Mouse (Mus musculus) limb, embryonic 15.5 days (tissue): ENCODE measurements around the gene Gm17018. TPM values are rescaled to one million over a fixed set of nuclear protein-coding genes. Genes with fewer than 3 reads are reported as not detected.

ENCODE experiments used
- ATAC-seq: fragments of 200-750 bp; cut with Nextera tagmentation; 2 replicates; pipeline ENCODE4 v1.8.0; 2017; ENCODE audit warnings: low read depth, moderate TSS enrichment; ENCODE audit not compliant: insufficient number of reproducible peaks, low FRiP score, low TSS enrichment
- H3K27ac ChIP-seq: fragments of 300-500 bp; sonication (generic); 2 replicates; pipeline ENCODE4 v1.5.1; 2015; ENCODE audit warnings: moderate library complexity, mild to moderate bottlenecking, inconsistent platforms
- H3K27me3 ChIP-seq: fragments of 300-500 bp; sonication (generic); 2 replicates; pipeline ENCODE4 v1.6.1; 2015; ENCODE audit warnings: inconsistent platforms
- H3K36me3 ChIP-seq: fragments of 300-500 bp; sonication (generic); 2 replicates; pipeline ENCODE4 v1.6.1; 2015; ENCODE audit warnings: inconsistent platforms
- H3K4me1 ChIP-seq: fragments of 300-500 bp; sonication (generic); 2 replicates; pipeline ENCODE4 v1.6.1; 2015; ENCODE audit warnings: inconsistent platforms
- H3K4me2 ChIP-seq: fragments of 300-500 bp; sonication (generic); 2 replicates; pipeline ENCODE4 v1.6.1; 2015; ENCODE audit warnings: mild to moderate bottlenecking, inconsistent platforms
- H3K4me3 ChIP-seq: fragments of 300-500 bp; sonication (generic); 2 replicates; pipeline ENCODE4 v1.5.1; 2015; ENCODE audit warnings: mild to moderate bottlenecking, inconsistent platforms
- H3K9ac ChIP-seq: fragments of 300-500 bp; sonication (generic); 2 replicates; pipeline ENCODE4 v1.6.1; 2015; ENCODE audit warnings: inconsistent platforms
- H3K9me3 ChIP-seq: fragments of 300-500 bp; sonication (generic); 2 replicates; pipeline ENCODE4 v1.6.1; 2016; ENCODE audit warnings: inconsistent platforms
- WGBS: fragments of 180-500 bp; shearing (Covaris S2); methylation state at CpG from one replicate; pipeline ENCODE4 v1.1.7; 2015; 5-methylcytosine and 5-hydroxymethylcytosine counted together
- polyA plus RNA-seq: library from polyadenylated mRNA; unstranded; fragments of >200 nt; fragmentation: Nextera tagmentation; extraction: Ambion mirVana; gene quantifications from 2 replicates; pipeline ENCODE4 v1.2.1, GENCODE M21; 2015

Gene Gm17018
- polyA plus RNA-seq, 1 experiment from 2014 or later: 33.1 TPM

- H3K27me3 ChIP-seq: no peaks in the 10 kb centered on the region
- no peak overlapping the region for H3K4me2 ChIP-seq
- ATAC-seq: no peak
- H3K27ac ChIP-seq: no peak overlapping the region
- no peak overlapping the region for H3K4me3 ChIP-seq
- WGBS: 37% methylated on average over 7 of the region's 7 CpGs
- no peak overlapping the region for H3K9ac ChIP-seq
- peaks cover 16% of the 10 kb centered on the region for H3K4me1 ChIP-seq
- no peaks in the 10 kb centered on the region for H3K9me3 ChIP-seq
- H3K36me3 ChIP-seq: peaks cover 11% of the 10 kb centered on the region
Measured at GRCm38 (mm10) chr19:45616735-45617134, 56.3 kb downstream of the Gm17018 start.

DNA sequence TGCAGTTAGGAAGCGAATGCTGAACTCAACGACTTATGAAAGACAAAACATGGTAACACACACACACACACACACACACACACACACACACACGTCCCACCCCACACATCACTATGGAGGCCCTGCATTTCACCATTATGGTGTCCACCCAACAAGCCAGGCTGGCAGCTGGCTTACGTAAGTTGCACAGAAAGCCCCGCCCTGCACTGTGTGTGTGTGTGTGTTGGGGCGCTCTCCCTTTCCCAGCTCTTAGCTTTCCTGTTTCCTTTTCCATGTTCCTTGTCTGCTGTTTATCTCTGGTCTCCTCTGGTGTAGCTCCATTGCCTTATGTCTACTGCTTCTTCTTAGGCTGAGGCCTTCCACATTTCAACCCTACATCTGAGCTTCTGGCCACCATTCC is 57.8 kb downstream of the Gm17018 start:
- H3K27ac ChIP-seq: no peak overlapping the region
- H3K27me3 ChIP-seq: no peaks in the 10 kb centered on the region
- no peak for ATAC-seq
- no peak overlapping the region for H3K9ac ChIP-seq
- peaks cover 16% of the 10 kb centered on the region for H3K4me1 ChIP-seq
- WGBS: 81% methylated on average over 6 of the region's 6 CpGs
- no peak overlapping the region for H3K4me2 ChIP-seq
- peaks cover 19% of the 10 kb centered on the region for H3K36me3 ChIP-seq
- no peaks in the 10 kb centered on the region for H3K9me3 ChIP-seq
- no peak overlapping the region for H3K4me3 ChIP-seq

DNA sequence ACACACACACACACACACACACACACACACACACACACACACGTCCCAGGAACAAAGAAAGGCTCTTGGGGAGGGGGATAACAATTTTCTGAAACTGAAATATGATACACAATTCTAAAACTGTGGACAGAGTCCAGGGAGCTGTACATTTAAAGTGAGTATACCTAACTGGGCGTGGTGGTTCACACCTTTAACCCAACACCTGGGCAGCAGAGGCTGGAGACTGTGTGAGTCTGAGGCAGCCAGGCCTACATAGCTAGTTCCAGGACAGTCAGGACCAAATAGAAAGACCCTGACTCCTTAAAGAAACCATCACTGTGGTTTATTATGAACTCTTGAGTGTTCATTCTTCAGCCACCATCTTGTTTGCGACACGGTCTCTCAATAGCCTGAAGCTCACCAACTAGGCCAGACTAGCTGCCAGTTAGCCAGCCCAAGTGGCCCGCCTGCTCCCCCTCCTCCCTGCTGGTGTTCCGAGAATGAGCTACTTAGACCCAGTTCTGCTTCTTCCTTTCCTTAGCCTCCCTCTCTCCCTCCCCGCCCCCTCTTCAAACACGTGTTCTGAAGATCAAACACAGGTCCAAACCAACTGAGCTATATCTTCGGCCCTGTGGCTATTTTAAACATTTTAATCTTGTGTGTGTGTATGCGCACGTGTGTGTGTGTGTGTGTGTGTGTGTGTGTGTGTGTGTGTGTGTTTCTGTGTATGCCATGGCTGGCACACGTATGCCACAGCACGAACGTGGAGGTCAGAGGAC is 59.5 kb downstream of the Gm17018 start:
- peaks cover 23% of the 10 kb centered on the region for H3K36me3 ChIP-seq
- ATAC-seq: no peak
- H3K4me1 ChIP-seq: peaks cover 13% of the 10 kb centered on the region
- H3K9me3 ChIP-seq: no peaks in the 10 kb centered on the region
- H3K27me3 ChIP-seq: no peaks in the 10 kb centered on the region
- no peak overlapping the region for H3K9ac ChIP-seq
- no peak overlapping the region for H3K4me2 ChIP-seq
- H3K27ac ChIP-seq: no peak overlapping the region
- 84% methylated on average over 14 of the region's 14 CpGs for WGBS
- H3K4me3 ChIP-seq: no peak overlapping the region

DNA sequence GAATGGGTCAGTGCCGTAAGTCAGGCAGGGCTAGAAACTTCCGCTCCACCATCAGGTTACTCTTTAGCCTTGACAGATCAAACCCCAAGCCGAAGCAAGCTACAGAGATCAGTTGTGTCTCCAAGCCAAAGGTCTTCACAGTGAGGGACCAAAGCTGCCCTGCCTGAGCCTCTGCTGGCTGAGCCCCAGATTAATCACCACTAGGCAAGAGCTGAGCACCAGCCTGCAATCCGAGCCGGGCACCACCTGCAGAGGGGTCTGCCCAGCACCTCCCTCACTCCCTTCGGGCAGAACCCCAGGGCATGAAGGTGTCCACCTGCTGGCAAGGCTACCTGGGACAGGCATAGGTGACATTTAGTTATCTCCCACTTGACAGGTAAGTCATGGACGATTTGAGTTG is 60.6 kb downstream of the Gm17018 start:
- Histone ChIP-seq H3K27ac (no peak overlapping the region), H3K9me3 (no peaks in the 10 kb centered on the region), H3K4me1 (0 out of 2 replicates have a peak, but pooled peaks cover 2% of the 10 kb centered on the region), H3K9ac (no peak overlapping the region), H3K4me2 (no peak overlapping the region), H3K4me3 (no peak overlapping the region), H3K36me3 (peaks cover 29% of the 10 kb centered on the region), H3K27me3 (no peaks in the 10 kb centered on the region)
- WGBS: 58% methylated on average over 7 of the region's 7 CpGs
- no peak for ATAC-seq

DNA sequence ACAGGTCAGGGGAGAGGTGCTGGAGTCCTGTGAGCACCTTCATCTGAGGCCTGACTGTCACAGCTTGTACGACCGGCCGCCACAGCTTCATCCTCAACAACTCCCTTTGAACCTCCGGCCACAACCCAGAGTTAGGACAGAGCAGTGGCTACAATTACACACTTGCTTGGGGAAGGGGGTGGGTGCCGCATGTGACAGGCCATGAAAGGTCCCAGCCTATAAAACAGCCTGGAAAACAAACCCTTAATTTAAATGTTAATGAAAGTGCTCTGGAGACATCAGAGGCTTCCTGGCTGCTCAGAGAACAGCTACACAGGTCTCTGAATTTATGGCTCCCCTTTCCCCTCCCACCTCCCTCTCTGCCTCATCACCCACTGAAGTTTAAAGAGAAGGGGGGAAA is 61.7 kb downstream of the Gm17018 start:
- Histone ChIP-seq H3K4me1 (no peaks in the 10 kb centered on the region), H3K4me3 (no peak overlapping the region), H3K27ac (no peak overlapping the region), H3K9me3 (no peaks in the 10 kb centered on the region), H3K36me3 (peaks cover 37% of the 10 kb centered on the region), H3K9ac (no peak overlapping the region), H3K4me2 (no peak overlapping the region), H3K27me3 (no peaks in the 10 kb centered on the region)
- WGBS: 27% methylated on average over 5 of the region's 5 CpGs
- ATAC-seq: no peak

- H3K4me1 ChIP-seq: no peaks in the 10 kb centered on the region
- H3K4me2 ChIP-seq: no peak overlapping the region
- H3K36me3 ChIP-seq: peaks cover 45% of the 10 kb centered on the region
- H3K9ac ChIP-seq: no peak overlapping the region
- no peak overlapping the region for H3K27ac ChIP-seq
- H3K4me3 ChIP-seq: no peak overlapping the region
- no peak for ATAC-seq
- H3K27me3 ChIP-seq: no peaks in the 10 kb centered on the region
- 84% methylated on average over 4 of the region's 4 CpGs for WGBS
- no peaks in the 10 kb centered on the region for H3K9me3 ChIP-seq
Measured at GRCm38 (mm10) chr19:45623710-45624109, 63.3 kb downstream of the Gm17018 start.

DNA sequence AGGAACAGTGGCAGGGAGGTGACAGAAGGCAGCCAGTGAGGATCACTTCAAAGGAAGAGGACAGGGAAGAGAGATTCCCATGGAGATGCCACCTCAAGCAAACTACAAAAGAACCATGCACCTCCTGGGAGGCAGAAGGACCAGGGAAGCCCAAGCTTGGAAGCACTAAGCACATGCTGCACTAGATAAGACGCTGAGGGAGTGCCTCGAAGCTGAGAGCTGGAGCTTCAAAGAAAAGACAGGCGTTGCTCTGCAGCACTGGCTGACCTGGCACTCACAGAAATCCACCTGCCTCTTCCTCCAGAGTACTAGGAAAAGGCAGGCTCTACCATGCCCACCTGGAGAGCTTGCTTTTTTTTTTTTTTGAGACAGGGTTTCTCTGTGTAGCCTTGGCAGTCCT is 66.6 kb downstream of the Gm17018 start:
- WGBS: 19% methylated on average over 3 of the region's 3 CpGs
- Histone ChIP-seq H3K27me3 (no peaks in the 10 kb centered on the region), H3K27ac (no peak overlapping the region), H3K4me3 (no peak overlapping the region), H3K4me2 (no peak overlapping the region), H3K4me1 (no peaks in the 10 kb centered on the region), H3K9me3 (no peaks in the 10 kb centered on the region), H3K9ac (no peak overlapping the region), H3K36me3 (peaks cover 50% of the 10 kb centered on the region)
- ATAC-seq: no peak

DNA sequence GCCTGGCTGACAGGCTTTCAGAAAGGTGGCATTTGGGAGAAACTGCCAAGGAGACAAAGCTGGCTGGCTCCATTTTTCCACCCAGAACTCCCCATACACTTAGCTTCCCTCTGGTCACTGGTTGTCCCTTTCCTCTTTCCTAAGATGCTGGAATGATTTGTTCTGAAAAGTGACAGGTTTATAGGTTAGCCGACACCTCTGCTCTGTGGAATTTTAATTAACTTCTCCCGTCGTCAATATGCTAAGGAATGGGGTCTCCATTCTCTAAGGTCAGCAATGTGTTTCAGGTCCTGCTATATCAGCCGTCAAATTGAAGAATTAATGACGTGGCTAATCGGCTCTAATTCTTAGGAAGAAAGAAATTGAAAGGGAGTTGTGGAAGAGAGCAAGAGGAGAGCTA is 68.2 kb downstream of the Gm17018 start:
- H3K9me3 ChIP-seq: no peaks in the 10 kb centered on the region
- no peak overlapping the region for H3K27ac ChIP-seq
- H3K9ac ChIP-seq: no peak overlapping the region
- no peak for ATAC-seq
- H3K4me3 ChIP-seq: no peak overlapping the region
- H3K4me1 ChIP-seq: no peaks in the 10 kb centered on the region
- peaks cover 45% of the 10 kb centered on the region for H3K36me3 ChIP-seq
- H3K4me2 ChIP-seq: no peak overlapping the region
- H3K27me3 ChIP-seq: no peaks in the 10 kb centered on the region
- 17% methylated on average over 6 of the region's 6 CpGs for WGBS

GRCm38 (mm10) chr19:45629219-45629618 is 68.8 kb downstream of the Gm17018 start:
- no peak overlapping the region for H3K4me2 ChIP-seq
- no peak overlapping the region for H3K4me3 ChIP-seq
- H3K4me1 ChIP-seq: no peaks in the 10 kb centered on the region
- H3K9me3 ChIP-seq: no peaks in the 10 kb centered on the region
- H3K27ac ChIP-seq: no peak overlapping the region
- no peak for ATAC-seq
- H3K9ac ChIP-seq: no peak overlapping the region
- peaks cover 48% of the 10 kb centered on the region for H3K36me3 ChIP-seq
- no peaks in the 10 kb centered on the region for H3K27me3 ChIP-seq
- WGBS: 86% methylated on average over 3 of the region's 3 CpGs

Other genes starting within 250 kb of the Gm17018 start
- 40.6 and 42.1 TPM in 2 replicates for gene Btrc, start 196.9 kb upstream of the Gm17018 start, polyA plus RNA-seq
- gene Poll, start 84 bp upstream of the Gm17018 start, polyA plus RNA-seq: 12.6 and 13.0 TPM in 2 replicates
- 4.2 and 4.3 TPM in 2 replicates for gene Fbxw4, start 99.7 kb downstream of the Gm17018 start, polyA plus RNA-seq
- 0.31 and 0.51 TPM in 2 replicates for gene Fgf8, start 182.3 kb downstream of the Gm17018 start, polyA plus RNA-seq
- gene Npm3, start 189.0 kb downstream of the Gm17018 start, polyA plus RNA-seq: 12.4 and 20.6 TPM in 2 replicates
- gene Mgea5, start 223.2 kb downstream of the Gm17018 start, polyA plus RNA-seq: 40.5 and 47.3 TPM in 2 replicates